Mouse (Mus musculus) forebrain, embryonic 14.5 days (tissue): ENCODE results near the gene Rilpl1. TPM values are rescaled to one million over a fixed set of nuclear protein-coding genes. Genes with fewer than 3 reads are reported as not detected.

Experiments
- ATAC-seq: fragments of 200-750 bp; cut with Nextera tagmentation; 2 replicates; pipeline ENCODE4 v1.8.0; 2017; ENCODE audit warnings: mild to moderate bottlenecking, moderate library complexity
- DNase-seq: peaks from one replicate; pipeline ENCODE4 v3.0.0-alpha.2; 2015; ENCODE audit warnings: low spot score
- H3K27ac ChIP-seq: fragments of 300-500 bp; sonication (generic); 2 replicates; pipeline ENCODE4 v1.5.1; 2014; ENCODE audit warnings: low read depth, mild to moderate bottlenecking, control low read depth, low read length, moderate library complexity
- H3K27me3 ChIP-seq: fragments of 300-500 bp; sonication (generic); replicated peaks from 2 replicates; pipeline ENCODE4 v1.6.1; 2014; ENCODE audit warnings: low read length, control low read depth, mixed read lengths; ENCODE audit not compliant: control insufficient read depth, insufficient read depth
- H3K36me3 ChIP-seq: fragments of 300-500 bp; sonication (generic); 2 replicates; pipeline ENCODE4 v1.6.1; 2014; ENCODE audit warnings: low read length, control low read depth; ENCODE audit not compliant: control insufficient read depth, insufficient read depth
- H3K4me1 ChIP-seq: fragments of 300-500 bp; sonication (generic); 2 replicates; pipeline ENCODE4 v1.6.1; 2014; ENCODE audit warnings: antibody characterized with exemption, low read length, control low read depth; ENCODE audit not compliant: control insufficient read depth, insufficient read depth
- H3K4me2 ChIP-seq: fragments of 300-500 bp; sonication (generic); 2 replicates; pipeline ENCODE4 v1.6.1; 2014; ENCODE audit warnings: mild to moderate bottlenecking, control low read depth, low read length
- H3K4me3 ChIP-seq: fragments of 300-500 bp; sonication (generic); 2 replicates; pipeline ENCODE4 v1.5.1; 2014; ENCODE audit warnings: low read depth, low read length, control low read depth
- H3K9ac ChIP-seq: fragments of 300-500 bp; sonication (generic); 2 replicates; pipeline ENCODE4 v1.6.1; 2014; ENCODE audit warnings: mild to moderate bottlenecking, low read length, control low read depth, moderate library complexity
- H3K9me3 ChIP-seq: fragments of 300-500 bp; sonication (generic); replicated peaks from 2 replicates; pipeline ENCODE4 v1.6.1; 2016; ENCODE audit warnings: low read length, control low read depth, mixed read lengths; ENCODE audit not compliant: control insufficient read depth
- WGBS: fragments of 180-500 bp; shearing (Covaris S2); extraction: QIAGEN DNeasy Blood & Tissue Kit; methylation state at CpG from one replicate; pipeline ENCODE4 v1.1.7; 2014; 5-methylcytosine and 5-hydroxymethylcytosine counted together
- polyA plus RNA-seq: library from polyadenylated mRNA; unstranded; fragments of >200 nt; fragmentation: Nextera tagmentation; extraction: Ambion mirVana; gene quantifications from 2 replicates; pipeline ENCODE4 v1.2.1, GENCODE M21; 2014

Rilpl1 gene
- polyA plus RNA-seq, 1 experiment from 2014 or later, result 10.4 TPM

GRCm38 (mm10) chr5:124535016-124535415, 3.8 kb upstream of the Rilpl1 start:
- H3K27ac ChIP-seq, result no peak overlapping the region
- no peak overlapping the region for H3K9ac ChIP-seq
- H3K4me1 ChIP-seq, result peaks cover 6% of the 10 kb centered on the region; the same call in 1 of the 2 replicates
- DNase-seq, result no peak
- no peak overlapping the region for H3K4me2 ChIP-seq
- H3K27me3 ChIP-seq, result no peaks in the 10 kb centered on the region
- no peaks in the 10 kb centered on the region for H3K36me3 ChIP-seq
- no peak overlapping the region for H3K4me3 ChIP-seq
- ATAC-seq, result no peak
- 76% methylated on average over 5 of the region's 5 CpGs for WGBS
- H3K9me3 ChIP-seq, result no peaks in the 10 kb centered on the region

- no peak for ATAC-seq
These were observed 1.3 kb upstream of the Rilpl1 start for GRCm38 (mm10) chr5:124532451-124532850.

GRCm38 (mm10) chr5:124531583-124531930, 366 bp upstream of the Rilpl1 start:
- Histone ChIP-seq H3K27me3 (no peaks in the 10 kb centered on the region), H3K36me3 (no peaks in the 10 kb centered on the region), H3K4me1 (peaks cover 6% of the 10 kb centered on the region; the same call in 1 of the 2 replicates), H3K4me3 (peak overlapping the region; percentile 72), H3K9me3 (no peaks in the 10 kb centered on the region), H3K27ac (peak overlapping the region; percentile 60; the same call in 1 of the 2 replicates), H3K4me2 (peak overlapping the region; percentile 60), H3K9ac (peak overlapping the region; percentile 81)
- DNase-seq (no peak), ATAC-seq (no peak)
- 10% methylated on average over 14 of the region's 14 CpGs for WGBS

More at GRCm38 (mm10) chr5:124532451-124532850, 1.3 kb upstream of the Rilpl1 start:
- Histone ChIP-seq H3K4me1 (peaks cover 6% of the 10 kb centered on the region; the same call in 1 of the 2 replicates), H3K9ac (no peak overlapping the region), H3K27me3 (no peaks in the 10 kb centered on the region), H3K27ac (no peak overlapping the region), H3K4me3 (no peak overlapping the region), H3K4me2 (no peak overlapping the region), H3K9me3 (no peaks in the 10 kb centered on the region), H3K36me3 (no peaks in the 10 kb centered on the region)
- WGBS, result 28% methylated on average over 7 of the region's 7 CpGs
- DNase-seq, result no peak

- no peak for ATAC-seq
- peak overlapping the region; percentile 81; the same call in 1 of the 2 replicates for H3K9ac ChIP-seq
- WGBS, result 71% methylated on average over 8 of the region's 8 CpGs
These were observed 1.5 kb downstream of the Rilpl1 start for GRCm38 (mm10) chr5:124529697-124530096.

GRCm38 (mm10) chr5:124529191-124529651, 2.0 kb downstream of the Rilpl1 start:
- H3K4me3 ChIP-seq, result 0 out of 2 replicates have a peak overlapping the region, but pooled peaks have one; percentile 72
- H3K4me2 ChIP-seq, result peak overlapping the region; percentile 60
- peak overlapping the region; percentile 32 for H3K9ac ChIP-seq
- ATAC-seq, result no peak
- no peaks in the 10 kb centered on the region for H3K27me3 ChIP-seq
- H3K9me3 ChIP-seq, result no peaks in the 10 kb centered on the region
- H3K4me1 ChIP-seq, result peaks cover 6% of the 10 kb centered on the region; the same call in 1 of the 2 replicates
- 49% methylated on average over 8 of the region's 8 CpGs for WGBS
- DNase-seq, result no peak
- 0 out of 2 replicates have a peak overlapping the region, but pooled peaks have one; percentile 18 for H3K27ac ChIP-seq
- no peaks in the 10 kb centered on the region for H3K36me3 ChIP-seq

More at GRCm38 (mm10) chr5:124529697-124530096, 1.5 kb downstream of the Rilpl1 start:
- H3K27me3 ChIP-seq, result no peaks in the 10 kb centered on the region
- 0 out of 2 replicates have a peak overlapping the region, but pooled peaks have one; percentile 18 for H3K27ac ChIP-seq
- peak overlapping the region; percentile 72; the same call in 1 of the 2 replicates for H3K4me3 ChIP-seq
- DNase-seq, result no peak
- H3K9me3 ChIP-seq, result no peaks in the 10 kb centered on the region
- peaks cover 6% of the 10 kb centered on the region; the same call in 1 of the 2 replicates for H3K4me1 ChIP-seq
- H3K4me2 ChIP-seq, result peak overlapping the region; percentile 60
- H3K36me3 ChIP-seq, result no peaks in the 10 kb centered on the region

- Histone ChIP-seq H3K9me3 (no peaks in the 10 kb centered on the region), H3K4me1 (peaks cover 6% of the 10 kb centered on the region; the same call in 1 of the 2 replicates), H3K27me3 (no peaks in the 10 kb centered on the region), H3K9ac (peak overlapping the region; percentile 32), H3K4me3 (no peak overlapping the region), H3K4me2 (peak overlapping the region; percentile 60; the same call in 1 of the 2 replicates), H3K36me3 (no peaks in the 10 kb centered on the region), H3K27ac (0 out of 2 replicates have a peak overlapping the region, but pooled peaks have one; percentile 18)
- WGBS, result 51% methylated on average over 9 of the region's 9 CpGs
- DNase-seq, result no peak
- no peak for ATAC-seq
These were observed 2.4 kb downstream of the Rilpl1 start for GRCm38 (mm10) chr5:124528791-124529190.

- no peak for ATAC-seq
- Histone ChIP-seq H3K27me3 (no peaks in the 10 kb centered on the region), H3K9me3 (no peaks in the 10 kb centered on the region), H3K4me3 (no peak overlapping the region), H3K4me2 (peak overlapping the region; percentile 60; the same call in 1 of the 2 replicates), H3K9ac (no peak overlapping the region; the same call in 1 of the 2 replicates), H3K27ac (no peak overlapping the region), H3K4me1 (peaks cover 6% of the 10 kb centered on the region; the same call in 1 of the 2 replicates), H3K36me3 (no peaks in the 10 kb centered on the region)
- DNase-seq, result no peak
- WGBS, result 78% methylated on average over 4 of the region's 4 CpGs
These were observed 2.8 kb downstream of the Rilpl1 start for GRCm38 (mm10) chr5:124528351-124528750.

GRCm38 (mm10) chr5:124524943-124525342, 6.2 kb downstream of the Rilpl1 start:
- ATAC-seq (no peak), DNase-seq (no peak)
- WGBS, result 92% methylated on average over 5 of the region's 5 CpGs
- no peaks in the 10 kb centered on the region; the same call in 1 of the 2 replicates for H3K4me1 ChIP-seq
- peaks cover 9% of the 10 kb centered on the region for H3K36me3 ChIP-seq
- H3K4me3 ChIP-seq, result no peak overlapping the region
- H3K4me2 ChIP-seq, result no peak overlapping the region
- no peaks in the 10 kb centered on the region for H3K9me3 ChIP-seq
- H3K9ac ChIP-seq, result no peak overlapping the region
- H3K27ac ChIP-seq, result no peak overlapping the region
- H3K27me3 ChIP-seq, result no peaks in the 10 kb centered on the region

- DNase-seq, result no peak
- H3K9me3 ChIP-seq, result no peaks in the 10 kb centered on the region
- 93% methylated on average over 8 of the region's 8 CpGs for WGBS
- no peaks in the 10 kb centered on the region for H3K4me1 ChIP-seq
- H3K27me3 ChIP-seq, result no peaks in the 10 kb centered on the region
- H3K27ac ChIP-seq, result no peak overlapping the region
- no peak overlapping the region for H3K9ac ChIP-seq
- no peak for ATAC-seq
- no peak overlapping the region for H3K4me2 ChIP-seq
- peaks cover 9% of the 10 kb centered on the region for H3K36me3 ChIP-seq
- H3K4me3 ChIP-seq, result no peak overlapping the region
These were observed 8.2 kb downstream of the Rilpl1 start for GRCm38 (mm10) chr5:124523032-124523431.
